Mouse (Mus musculus) testis, adult 2 months (tissue): ENCODE results near the gene Smco3.

Source experiments
- CTCF ChIP-seq: fragments of 200-500 bp; IDR thresholded peaks from 2 replicates; pipeline ENCODE4 v1.5.1; 2012; ENCODE audit warnings: low read depth, mild to moderate bottlenecking, inconsistent platforms, low read length, moderate library complexity; ENCODE audit not compliant: control insufficient read depth, insufficient read depth, insufficient replicate concordance
- POLR2A ChIP-seq: fragments of 200-500 bp; IDR thresholded peaks from 2 replicates; pipeline ENCODE4 v1.6.1; 2012; ENCODE audit warnings: low read depth, mild to moderate bottlenecking, inconsistent platforms, low read length, moderate library complexity; ENCODE audit not compliant: control insufficient read depth

DNA sequence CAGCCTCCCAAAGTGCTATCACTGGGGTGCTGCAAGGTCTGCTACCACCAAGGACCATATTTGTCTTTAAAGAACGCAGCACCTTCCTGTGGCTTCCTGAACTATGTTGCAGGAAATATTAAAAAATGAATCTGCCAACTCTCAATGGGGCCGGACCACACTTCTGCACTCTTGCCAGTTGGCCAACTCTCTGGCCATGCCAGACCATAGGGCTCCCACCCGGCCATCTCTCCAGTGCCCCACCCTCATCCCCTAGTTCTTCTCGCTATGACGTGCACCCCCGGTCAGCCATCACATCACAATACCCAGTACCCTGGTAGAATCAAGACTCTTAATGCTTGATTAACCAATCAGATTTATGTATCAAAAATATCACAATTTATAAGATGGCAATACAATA lies 48.7 kb upstream of the Smco3 start:
- TF ChIP-seq CTCF: no peak
- TF ChIP-seq POLR2A: no peak
